Mouse (Mus musculus): ENCODE measurements around the gene Adcyap1r1.

Adcyap1r1 gene

DNA sequence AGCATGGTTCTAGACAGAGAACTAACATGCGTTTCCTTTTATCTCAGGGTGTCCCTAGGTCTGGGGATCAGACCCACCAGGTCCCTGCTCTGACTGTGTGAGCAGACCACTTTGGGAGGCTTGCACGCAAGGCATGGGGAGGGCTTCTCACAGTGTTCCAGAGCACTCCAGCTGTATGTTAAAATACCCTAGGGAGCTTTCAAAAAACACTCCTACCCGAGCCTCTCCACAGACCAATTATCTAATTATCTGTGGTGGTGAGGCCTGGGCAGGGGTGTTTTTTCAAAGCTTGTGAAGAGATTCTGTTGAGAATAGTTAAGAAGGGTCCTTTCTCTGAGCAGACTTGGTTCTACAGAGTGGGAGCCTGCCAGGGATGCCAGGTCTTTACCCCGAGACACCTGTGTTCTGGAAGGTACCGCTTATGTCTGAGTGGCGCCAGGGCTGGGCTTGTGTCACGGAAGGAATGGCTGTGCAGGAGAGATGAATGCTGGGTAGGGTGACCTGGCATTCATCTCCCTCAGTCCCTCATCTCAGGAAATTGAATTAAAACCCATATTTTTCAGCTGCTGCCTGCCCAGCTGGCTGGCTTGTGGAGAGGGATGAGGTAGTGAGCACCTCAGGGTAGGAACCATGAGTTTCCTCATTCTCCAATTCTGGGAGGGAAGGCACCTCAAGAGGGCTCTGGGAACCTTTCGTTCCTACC, 2.7 kb upstream of the Adcyap1r1 start:
- DNase-seq (ENCODE audit: low spot score in 2 of 2), result no peak

DNA sequence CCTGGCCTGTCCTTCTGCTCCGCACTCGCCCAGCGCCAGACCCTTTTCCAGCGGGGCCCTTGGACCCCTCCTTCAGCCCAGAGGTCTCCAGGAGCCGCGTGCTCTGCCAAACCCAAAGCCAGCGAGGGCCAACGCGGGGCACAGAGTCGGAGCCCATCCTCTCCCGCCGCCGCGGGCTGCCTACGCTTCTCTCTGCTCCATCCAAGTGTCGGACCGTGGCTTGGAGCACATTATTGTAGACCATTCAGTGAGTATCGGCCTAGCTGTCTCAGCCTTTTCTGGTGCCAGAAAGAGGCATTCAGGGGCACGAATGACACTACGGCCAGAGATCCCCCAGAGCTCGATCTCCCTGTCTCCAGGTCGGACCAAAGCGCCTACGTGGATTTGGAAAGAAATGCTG, 603 bp downstream of the Adcyap1r1 start:
- DNase-seq (ENCODE audit: low spot score in 2 of 2), result no peak

DNA sequence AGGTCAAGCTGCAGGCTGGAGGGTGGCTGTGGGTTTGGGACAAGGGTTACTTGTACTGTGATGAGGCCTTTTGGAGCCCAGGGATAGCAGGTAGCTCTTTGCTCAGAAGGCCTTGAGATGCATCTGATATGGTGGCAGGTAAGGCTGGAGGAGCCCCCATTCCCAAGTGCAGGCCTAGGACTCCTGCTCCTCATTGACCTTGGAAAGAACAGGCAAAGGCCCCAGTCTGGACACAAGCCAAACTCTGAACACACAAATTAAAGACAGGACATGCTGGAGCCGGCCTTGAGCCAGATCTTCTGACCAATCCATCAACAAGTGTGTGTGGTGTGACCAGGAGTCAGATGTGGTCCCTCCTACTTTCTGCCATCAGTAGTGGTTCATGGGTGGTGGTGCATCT, 1.8 kb downstream of the Adcyap1r1 start:
- DNase-seq (ENCODE audit: low spot score in 2 of 2), result no peak

DNA sequence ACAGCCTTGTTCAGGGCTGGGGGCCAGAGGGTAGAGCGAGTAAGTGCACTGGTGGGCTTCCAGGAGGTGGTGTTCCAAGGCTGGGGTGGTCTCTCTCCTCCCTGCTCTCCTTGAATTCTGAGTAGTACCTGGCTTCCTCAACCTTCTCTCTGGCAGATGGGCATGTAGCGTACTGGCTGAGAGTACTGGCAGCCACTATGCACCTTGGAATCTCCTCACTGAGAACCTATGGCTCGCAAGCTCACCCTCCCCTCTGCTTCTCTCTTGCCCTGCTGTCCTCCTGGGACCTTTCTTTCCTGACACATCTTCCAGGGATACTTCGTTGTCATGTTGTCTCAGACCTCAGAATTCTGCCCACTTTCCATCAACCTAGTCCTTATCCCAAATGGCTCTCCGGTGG, 3.9 kb downstream of the Adcyap1r1 start:
- DNase-seq (ENCODE audit: low spot score in 2 of 2), result no peak

DNA sequence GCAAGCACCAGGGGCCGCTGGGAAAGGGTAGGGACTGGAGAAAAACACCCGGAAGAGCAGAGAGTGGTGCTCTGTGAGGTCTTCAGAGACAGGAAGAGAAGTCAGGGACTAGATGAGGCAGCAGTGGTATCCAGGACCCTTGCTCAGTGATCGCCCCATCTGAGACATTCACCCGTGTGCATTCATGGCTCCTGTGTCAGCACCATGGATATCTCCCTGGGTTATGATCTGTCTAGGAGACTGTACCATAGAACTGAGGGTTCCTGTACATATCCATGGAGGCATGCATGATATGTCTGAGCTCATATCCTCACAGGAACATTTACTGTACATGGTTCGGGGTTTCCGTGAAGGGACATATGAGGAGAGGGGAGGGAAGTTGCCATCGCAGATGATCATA, 5.9 kb downstream of the Adcyap1r1 start:
- DNase-seq (ENCODE audit: low spot score in 2 of 2), result no peak

DNA sequence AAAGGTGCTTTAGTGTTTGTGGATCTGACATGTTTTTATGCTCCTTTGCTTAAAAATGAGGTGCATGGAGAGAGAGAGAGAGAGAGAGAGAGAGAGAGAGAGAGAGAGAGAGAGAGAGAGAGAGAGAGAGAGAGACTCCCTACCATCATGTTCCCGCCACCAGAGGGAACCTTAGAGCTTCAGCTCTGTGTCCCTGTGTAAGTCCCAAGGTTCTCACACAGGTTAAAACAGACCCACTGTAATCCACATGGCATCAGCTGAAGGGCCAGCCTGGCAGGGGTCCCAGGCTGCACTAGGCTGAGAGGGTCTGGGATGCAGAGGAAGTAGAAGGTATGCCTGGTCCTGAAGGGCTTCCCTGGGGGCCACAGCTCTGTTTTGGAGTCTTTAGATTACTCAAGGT, 6.4 kb downstream of the Adcyap1r1 start:
- DNase-seq (ENCODE audit: low spot score in 2 of 2), result no peak

DNA sequence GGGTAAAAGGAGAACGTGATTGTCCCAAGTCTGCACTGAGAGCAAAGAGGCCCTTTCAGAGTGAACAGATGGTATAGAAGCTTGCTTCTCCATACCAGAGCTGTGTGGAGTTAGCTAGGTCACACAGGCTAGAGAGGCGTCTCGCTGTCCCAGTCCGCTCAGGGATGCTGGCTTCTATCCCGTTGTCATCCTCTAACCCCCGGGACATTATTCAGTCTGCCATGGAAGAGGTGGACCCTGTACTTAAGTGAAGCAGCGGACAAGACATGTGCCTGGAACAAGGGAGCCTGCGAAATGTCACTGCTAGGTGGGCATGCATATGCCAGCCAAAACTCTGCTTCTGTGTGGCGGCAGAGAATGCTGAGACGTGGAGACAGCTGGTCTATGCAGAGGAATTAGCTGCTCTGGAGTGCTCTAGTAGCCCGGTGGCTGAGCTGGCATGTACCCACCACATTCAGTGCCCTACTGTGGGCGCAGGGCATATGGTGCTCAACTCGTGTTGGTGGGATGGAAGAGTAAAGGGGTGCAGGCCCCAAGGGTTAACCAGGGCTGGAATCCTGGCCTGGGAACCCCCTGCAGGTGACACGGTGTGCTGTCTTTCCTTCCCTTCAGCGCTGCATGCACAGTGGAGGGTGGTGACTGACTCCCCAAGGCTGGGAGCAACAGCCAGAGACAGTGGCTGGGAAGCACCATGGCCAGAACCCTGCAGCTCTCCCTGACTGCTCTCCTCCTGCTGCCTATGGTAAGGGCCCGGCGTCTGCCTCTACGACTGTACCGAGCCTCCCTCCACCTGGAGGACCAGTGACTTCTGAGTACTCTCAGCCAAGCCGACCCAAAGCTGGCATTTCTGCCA, 8.0 kb downstream of the Adcyap1r1 start:
- no peak for DNase-seq (ENCODE audit: low spot score in 2 of 2)

DNA sequence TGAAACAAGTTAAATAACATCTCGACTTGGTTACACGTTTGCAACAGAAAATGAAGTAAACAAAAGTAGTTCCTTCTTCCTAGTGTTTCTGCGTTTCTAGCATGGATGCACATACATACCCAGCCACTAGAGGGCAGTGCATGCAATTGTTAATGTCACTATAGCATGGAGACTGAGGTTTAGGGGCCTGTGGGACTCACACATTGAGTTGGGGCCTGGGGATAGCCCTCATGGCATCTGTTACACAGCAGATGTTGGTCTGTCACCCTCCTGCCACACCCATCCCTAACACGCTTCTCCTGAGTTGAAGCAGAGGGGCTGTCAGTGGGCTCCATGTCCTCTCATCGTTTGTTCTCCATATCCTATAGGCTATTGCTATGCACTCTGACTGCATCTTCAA, 9.4 kb downstream of the Adcyap1r1 start:
- DNase-seq (ENCODE audit: low spot score in 2 of 2), result peak in 1 of 2 experiments; percentile 60

DNA sequence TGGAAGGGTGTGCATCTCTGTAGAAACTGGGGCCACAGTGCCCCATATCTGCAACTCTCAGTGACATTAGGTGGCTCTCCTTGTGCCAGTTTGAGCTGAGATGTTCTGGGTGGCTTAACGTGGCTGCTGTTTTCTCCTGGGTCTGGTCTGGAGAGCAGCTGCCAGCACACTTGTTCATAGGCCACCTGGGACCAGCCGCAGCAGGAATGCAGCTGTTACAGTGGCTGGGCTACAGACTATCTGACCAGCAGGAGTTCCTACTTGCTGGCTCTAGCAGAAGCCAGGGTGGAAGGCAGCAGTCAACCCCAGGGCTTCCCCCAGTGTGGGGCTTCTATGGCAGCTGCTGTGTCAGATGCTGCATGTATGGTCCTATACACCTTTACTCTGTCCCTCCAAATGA, 9.9 kb downstream of the Adcyap1r1 start:
- no peak for DNase-seq (ENCODE audit: low spot score in 2 of 2)

DNA sequence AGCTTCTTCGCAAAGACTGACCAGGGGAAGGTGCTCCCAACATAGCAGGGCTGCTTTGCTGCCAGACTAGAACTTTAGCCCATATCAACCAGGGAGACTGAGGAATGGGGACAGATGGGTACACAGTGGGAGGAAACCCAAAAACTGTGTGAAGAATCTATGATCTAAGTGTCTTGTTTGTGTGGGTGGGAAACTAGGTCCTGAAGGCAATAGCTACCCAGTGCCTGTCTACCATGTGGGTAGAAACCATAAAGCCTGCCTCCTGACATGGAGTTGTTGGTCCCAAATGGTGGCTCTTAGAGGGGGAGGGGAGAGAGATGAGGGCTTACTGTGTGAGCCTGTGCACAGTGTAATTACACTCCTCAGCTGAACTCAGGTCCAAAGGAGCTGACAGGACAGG, 10.6 kb downstream of the Adcyap1r1 start:
- DNase-seq (ENCODE audit: low spot score in 2 of 2), result no peak

DNA sequence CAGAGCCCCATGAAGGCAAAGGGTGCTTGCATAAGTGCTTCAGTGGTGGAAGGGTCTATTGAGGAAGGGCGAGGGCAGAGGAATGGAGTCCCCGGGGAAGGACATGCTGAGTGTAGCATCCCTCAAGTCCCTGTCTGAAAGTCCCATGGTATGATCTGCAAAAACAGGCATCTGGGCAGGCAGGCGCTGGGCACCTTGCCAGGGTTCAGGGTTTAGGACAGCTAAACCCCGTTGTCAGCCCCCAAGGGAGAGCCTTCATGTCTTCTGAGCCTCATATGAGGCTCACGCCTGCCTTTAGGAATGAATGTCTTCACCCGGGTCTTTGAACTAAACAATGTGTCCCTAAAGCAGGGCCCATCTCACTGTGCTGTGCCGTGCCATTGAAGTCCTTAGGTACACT, 12.2 kb downstream of the Adcyap1r1 start:
- no peak for DNase-seq (ENCODE audit: low spot score in 2 of 2)

DNA sequence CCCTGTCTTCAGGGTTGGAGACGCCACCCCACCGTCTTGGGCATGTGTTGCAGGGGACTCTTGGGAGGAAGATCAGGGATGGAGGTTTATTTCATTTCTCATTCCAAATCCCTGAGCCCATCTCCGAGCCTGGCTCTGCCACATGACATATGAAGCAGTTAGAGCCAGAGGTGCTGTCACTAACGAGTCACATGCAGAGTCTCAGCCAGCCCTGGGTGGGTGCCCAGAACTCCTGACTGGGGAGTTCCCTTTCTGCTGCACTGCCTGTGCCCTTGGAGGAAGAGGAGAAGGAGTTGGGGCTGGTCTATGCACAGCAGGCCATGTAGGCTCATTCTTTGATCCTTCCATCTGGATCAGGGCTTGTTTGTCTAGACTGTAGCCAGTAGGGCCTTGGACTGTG, 13.5 kb downstream of the Adcyap1r1 start:
- DNase-seq (ENCODE audit: low spot score in 2 of 2), result no peak

DNA sequence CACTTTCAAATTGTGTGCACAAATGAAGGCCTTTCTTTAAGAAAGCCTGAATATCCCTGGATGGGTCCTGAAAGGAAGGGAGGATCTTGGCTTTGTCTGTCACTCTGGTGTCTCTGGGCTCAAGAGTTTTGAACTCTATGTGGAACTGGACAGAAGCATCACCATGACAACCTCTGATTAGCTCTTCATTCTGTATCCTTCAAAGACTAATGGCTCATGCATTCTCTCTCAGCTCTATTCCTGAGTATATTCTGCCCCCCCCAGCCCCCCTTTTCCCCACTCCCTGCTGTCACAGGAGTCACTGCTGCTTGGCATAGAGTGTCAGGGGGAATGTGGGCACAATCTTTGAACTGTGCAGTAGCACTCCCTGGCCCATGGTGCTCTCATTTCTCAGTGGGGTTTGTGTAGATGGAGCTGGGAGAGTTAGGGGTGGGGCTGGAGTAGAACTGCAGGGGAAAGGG, 14.6 kb downstream of the Adcyap1r1 start:
- no peak for DNase-seq (ENCODE audit: low spot score in 2 of 2)

DNA sequence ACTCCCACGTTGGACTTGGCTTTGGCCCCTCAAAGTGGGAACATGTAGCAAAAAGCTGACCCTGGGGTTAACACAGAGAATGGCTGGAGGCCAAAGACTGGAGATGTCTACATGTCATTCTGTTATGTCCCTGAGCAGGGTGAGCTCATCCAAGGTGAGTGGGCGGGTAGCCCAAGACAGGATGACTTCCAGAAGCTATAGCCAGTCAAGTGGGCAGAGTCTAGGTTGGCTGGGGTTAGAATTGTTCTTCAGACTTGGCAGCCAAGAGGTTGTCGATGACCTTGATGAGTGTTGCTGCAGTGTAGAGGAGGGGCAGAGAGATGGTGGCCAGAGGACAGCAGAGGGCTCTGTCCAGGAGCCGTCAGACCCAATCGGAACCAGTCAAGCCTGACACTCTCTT, 18.9 kb downstream of the Adcyap1r1 start:
- no peak for DNase-seq (ENCODE audit: low spot score in 2 of 2)

DNA sequence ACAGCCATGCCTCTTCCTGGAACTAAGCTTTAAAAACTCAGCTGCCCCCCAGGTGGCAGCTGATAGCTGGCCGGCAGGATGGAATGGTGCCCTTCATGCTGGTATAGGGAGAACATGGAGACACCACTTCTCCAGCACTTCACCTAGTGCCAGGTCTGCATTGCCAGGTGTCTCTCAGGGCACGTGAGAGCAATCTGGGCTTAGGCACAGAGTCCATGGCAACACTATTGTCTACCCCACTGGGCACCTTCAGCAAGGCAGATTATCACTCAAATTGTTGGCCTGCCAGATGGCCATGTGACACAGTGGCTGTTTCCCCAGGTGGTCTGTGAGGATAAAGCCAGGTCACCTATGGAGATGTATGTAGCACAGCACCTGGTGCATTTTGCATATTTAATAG, 20.6 kb downstream of the Adcyap1r1 start:
- DNase-seq (ENCODE audit: low spot score in 2 of 2), result no peak

DNA sequence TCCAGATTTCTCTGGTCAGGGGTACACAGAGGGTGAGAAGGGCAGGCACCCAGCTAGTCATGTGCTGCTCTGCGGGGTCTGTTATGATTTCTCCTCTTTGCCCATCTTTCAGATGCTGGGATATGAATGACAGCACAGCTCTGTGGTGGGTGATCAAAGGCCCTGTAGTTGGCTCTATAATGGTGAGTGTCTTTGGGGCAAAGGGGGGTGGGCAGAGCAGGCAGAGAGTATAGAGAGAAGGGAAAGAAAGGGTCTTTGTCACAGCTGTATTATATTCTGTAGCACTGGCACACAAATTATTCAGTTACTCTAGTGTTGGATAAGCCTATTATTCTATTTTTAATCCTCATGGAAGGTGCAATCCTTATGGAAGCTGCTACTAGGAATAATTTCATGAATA, 29.2 kb downstream of the Adcyap1r1 start:
- no peak for DNase-seq (ENCODE audit: low spot score in 2 of 2)

DNA sequence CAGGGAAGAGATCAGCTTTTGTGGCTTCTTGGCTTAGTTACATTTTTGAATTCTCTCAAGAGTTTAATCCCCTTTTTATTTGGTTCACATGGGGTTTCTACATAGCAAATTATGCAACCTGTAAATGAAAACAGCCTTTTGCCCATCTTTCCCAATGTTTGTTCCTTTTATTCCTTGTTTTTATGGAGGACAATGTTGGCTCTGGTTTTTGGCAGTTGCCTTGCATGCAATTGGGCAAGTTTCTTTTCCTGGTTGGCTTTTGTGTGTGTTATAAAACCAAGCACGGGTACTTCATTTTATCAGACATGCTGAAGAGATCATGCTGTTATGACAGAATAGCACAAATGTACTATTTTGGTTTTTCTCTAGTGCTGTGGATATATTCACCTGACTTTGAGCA, 30.7 kb downstream of the Adcyap1r1 start:
- DNase-seq (ENCODE audit: low spot score in 2 of 2), result no peak

DNA sequence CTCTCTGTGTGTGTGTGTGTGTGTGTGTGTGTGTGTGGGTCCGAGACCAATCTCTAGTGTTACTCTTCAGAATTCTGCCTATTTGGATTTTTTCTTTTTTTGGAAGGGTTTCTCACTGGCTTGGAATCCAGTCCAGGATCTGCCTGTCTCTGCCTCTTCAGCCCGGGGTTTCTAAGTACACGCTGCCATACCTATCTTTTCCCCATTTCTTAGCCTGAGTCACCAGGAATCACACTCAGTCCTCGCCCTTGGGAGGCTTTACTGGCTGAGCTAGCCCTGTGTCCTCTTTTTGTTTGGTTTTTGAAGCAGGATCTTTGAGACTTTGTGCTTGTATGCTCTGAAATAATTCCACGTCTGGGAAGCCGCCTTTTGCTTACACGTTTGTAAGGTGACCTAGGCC, 31.6 kb downstream of the Adcyap1r1 start:
- no peak for DNase-seq (ENCODE audit: low spot score in 2 of 2)

DNA sequence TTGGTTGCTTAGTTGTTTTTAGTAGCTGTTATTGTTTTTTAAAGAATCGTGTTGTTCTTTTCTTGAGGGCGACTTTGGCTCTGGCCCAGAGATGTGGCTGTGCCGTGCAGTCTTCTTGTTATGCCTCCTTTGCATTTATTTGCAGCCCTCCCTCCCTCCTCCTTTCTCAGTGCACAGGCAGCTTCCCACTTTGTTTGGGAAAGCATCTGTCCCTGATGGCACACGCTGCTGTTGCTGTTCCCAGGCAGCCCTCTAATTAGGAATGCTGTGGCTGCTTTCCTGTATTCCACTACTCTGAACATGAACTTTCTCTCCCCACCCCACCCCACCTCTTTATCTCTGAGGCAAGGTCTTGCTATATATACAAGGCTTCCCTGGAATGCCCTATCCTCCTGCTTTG, 32.4 kb downstream of the Adcyap1r1 start:
- DNase-seq (ENCODE audit: low spot score in 2 of 2), result peak; percentile 68 to 77

DNA sequence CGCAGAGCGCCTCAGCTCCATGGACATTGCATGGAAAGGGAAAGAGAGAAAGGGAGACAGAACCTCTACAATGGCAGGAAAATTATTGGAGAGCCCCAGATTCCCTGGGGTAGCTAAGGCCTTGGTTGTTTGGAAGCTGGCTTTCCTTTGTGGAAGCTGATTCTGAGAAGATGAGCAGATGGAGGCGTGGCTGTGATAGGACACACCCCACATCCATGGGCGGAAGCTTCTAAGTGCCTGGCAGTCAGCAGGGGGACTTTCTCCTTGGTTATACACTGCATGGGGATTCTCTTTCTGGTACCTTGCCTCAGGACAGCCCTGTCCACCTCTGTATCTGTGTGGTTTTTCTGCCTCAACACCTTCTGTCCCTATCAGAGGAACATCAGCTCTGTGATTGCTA, 33.4 kb downstream of the Adcyap1r1 start:
- no peak for DNase-seq (ENCODE audit: low spot score in 2 of 2)

DNA sequence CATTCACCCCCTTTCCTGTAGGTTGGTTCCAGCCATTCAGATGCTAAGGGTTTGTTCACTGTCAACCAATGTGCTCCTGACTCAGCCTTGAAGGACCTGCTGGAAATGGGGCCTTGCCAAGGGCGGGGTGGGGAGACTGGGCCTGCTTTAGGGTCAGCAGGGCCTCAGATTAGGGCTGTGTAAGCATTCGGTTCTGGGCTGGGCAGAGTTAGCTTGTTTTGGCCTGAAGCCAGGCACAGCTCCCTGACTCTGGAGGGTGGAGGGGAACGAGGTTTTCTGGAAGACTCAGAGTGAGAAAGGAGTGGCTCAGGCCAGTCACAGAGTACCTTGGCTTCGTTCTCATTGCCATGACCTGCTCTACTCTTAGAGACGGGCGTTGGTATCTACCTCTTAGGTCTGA, 35.9 kb downstream of the Adcyap1r1 start:
- no peak for DNase-seq (ENCODE audit: low spot score in 2 of 2)

DNA sequence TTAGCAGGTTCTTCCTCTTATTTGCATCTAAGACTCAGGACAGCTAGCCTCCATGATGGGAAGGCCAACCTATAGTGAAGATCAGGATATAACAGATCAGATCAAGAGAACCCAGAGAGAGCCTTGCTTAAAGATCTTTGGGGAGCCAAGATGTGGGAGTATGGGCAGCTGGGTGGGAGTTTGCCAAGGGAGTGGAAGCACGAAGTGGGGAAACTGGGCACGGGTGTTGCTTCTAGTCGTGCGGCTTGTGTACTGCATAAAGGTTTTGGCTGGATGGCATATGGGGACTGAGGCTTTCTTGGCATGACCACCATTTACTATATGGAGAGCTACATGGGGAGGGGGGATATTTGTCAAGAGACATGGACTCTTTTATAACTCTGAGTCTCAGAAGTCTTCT, 44.4 kb downstream of the Adcyap1r1 start:
- peak in 1 of 2 experiments; percentile 44 for DNase-seq (ENCODE audit: low spot score in 2 of 2)

DNA sequence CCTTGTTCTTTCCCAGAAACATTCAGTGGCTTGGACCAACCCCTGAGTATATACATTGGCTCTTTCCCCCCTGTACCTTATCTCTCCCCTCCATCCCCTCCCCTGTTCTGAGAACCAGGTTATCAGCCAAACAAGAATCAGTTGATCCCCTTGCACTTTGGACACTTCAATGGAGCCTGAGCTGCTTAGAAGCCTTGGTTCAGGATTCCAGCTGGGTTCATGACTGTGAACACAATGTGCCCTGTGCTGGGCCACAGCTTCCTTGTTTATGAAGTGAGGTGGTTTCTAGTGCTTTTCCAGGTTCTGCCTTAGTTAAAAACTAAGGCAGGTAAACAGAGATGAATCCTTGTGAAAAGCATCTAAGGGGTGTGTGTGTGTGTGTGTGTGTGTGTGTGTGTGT, 47.0 kb downstream of the Adcyap1r1 start:
- no peak for DNase-seq (ENCODE audit: low spot score in 2 of 2)
